Mouse (Mus musculus) midbrain, embryonic 11.5 days (tissue): ENCODE measurements around the gene Zfp683. TPM values are rescaled to one million over a fixed set of nuclear protein-coding genes. Genes with fewer than 3 reads are reported as not detected.

Source experiments
- ATAC-seq: fragments of 200-750 bp; cut with Nextera tagmentation; 2 replicates; pipeline ENCODE4 v1.8.0; 2017; ENCODE audit warnings: moderate TSS enrichment, moderate library complexity; ENCODE audit not compliant: low FRiP score
- DNase-seq: peaks from one replicate; pipeline ENCODE4 v3.0.0; 2015; ENCODE audit warnings: low spot score; ENCODE audit errors: missing footprints
- H3K27ac ChIP-seq: fragments of 300-500 bp; sonication (generic); 2 replicates; pipeline ENCODE4 v1.5.1; 2014; ENCODE audit warnings: low read depth, low read length
- H3K27me3 ChIP-seq: fragments of 300-500 bp; sonication (generic); 2 replicates; pipeline ENCODE4 v1.6.1; 2014; ENCODE audit warnings: mild to moderate bottlenecking, low read length, moderate library complexity, mixed read lengths; ENCODE audit not compliant: control insufficient read depth, insufficient read depth
- H3K36me3 ChIP-seq: fragments of 300-500 bp; sonication (generic); 2 replicates; pipeline ENCODE4 v1.6.1; 2014; ENCODE audit warnings: mild to moderate bottlenecking, low read length, moderate library complexity, mixed read lengths; ENCODE audit not compliant: control insufficient read depth, insufficient read depth
- H3K4me1 ChIP-seq: fragments of 300-500 bp; sonication (generic); 2 replicates; pipeline ENCODE4 v1.6.1; 2014; ENCODE audit warnings: low read length; ENCODE audit not compliant: control insufficient read depth, insufficient read depth
- H3K4me2 ChIP-seq: fragments of 300-500 bp; sonication (generic); 2 replicates; pipeline ENCODE4 v1.6.1; 2014; ENCODE audit warnings: mild to moderate bottlenecking, moderate library complexity
- H3K4me3 ChIP-seq: fragments of 300-500 bp; sonication (generic); 2 replicates; pipeline ENCODE4 v1.5.1; 2014; ENCODE audit warnings: low read depth, low read length
- H3K9ac ChIP-seq: fragments of 300-500 bp; sonication (generic); 2 replicates; pipeline ENCODE4 v1.6.1; 2014; ENCODE audit warnings: low read length
- H3K9me3 ChIP-seq: fragments of 300-500 bp; sonication (generic); 2 replicates; pipeline ENCODE4 v1.6.1; 2016; ENCODE audit warnings: low read length; ENCODE audit not compliant: control insufficient read depth
- WGBS: fragments of 180-500 bp; shearing (Covaris S2); extraction: QIAGEN DNeasy Blood & Tissue Kit; methylation state at CpG from one replicate; pipeline ENCODE4 v1.1.7; 2014; 5-methylcytosine and 5-hydroxymethylcytosine counted together
- polyA plus RNA-seq: library from polyadenylated mRNA; unstranded; fragments of >200 nt; fragmentation: Nextera tagmentation; extraction: Ambion mirVana; gene quantifications from 2 replicates; pipeline ENCODE4 v1.2.1, GENCODE M21; 2014

Gene Zfp683
- polyA plus RNA-seq, 1 experiment from 2014 or later, result not detected

DNA sequence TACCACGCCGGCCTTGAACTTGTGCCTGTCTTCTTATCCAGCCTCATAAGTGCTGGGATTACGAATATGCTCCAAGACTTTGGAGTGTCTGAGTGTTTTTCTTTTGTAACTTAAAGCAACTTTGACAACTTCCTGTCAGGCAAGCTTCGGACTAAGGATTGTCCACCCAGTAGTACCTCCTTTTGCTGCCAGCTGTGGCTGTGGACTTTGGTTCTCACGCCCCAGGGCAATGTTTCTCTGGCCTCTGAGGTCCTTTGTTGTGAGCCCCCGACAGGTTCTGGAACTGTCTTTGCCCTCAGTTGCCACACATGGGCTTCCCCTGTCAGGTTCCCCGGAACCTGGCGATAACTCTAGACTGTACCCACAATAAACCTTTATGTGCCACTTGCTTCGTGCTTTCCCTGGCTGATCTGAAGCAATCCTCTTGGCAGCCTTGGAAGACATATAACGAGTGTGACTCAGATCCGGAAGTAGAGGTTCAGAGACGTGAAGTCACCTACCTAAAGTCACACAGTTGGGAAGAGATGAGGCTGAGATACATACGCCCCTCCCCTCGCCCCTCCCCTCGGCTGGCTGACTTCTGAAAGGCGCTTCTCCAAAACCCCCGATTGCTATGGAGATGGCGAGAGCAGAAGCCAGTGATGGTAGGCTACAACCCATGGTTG is 7.7 kb downstream of the Zfp683 start:
- 63% methylated on average over 18 of the region's 18 CpGs for WGBS
- DNase-seq (peak; percentile 56), ATAC-seq (no peak)
- H3K4me2 ChIP-seq, result no peak overlapping the region
- no peak overlapping the region for H3K4me3 ChIP-seq
- H3K4me1 ChIP-seq, result peaks cover 3% of the 10 kb centered on the region; the same call in 1 of the 2 replicates
- no peaks in the 10 kb centered on the region for H3K9me3 ChIP-seq
- no peak overlapping the region for H3K27ac ChIP-seq
- H3K36me3 ChIP-seq, result no peaks in the 10 kb centered on the region
- no peak overlapping the region for H3K9ac ChIP-seq
- peaks cover 7% of the 10 kb centered on the region for H3K27me3 ChIP-seq

DNA sequence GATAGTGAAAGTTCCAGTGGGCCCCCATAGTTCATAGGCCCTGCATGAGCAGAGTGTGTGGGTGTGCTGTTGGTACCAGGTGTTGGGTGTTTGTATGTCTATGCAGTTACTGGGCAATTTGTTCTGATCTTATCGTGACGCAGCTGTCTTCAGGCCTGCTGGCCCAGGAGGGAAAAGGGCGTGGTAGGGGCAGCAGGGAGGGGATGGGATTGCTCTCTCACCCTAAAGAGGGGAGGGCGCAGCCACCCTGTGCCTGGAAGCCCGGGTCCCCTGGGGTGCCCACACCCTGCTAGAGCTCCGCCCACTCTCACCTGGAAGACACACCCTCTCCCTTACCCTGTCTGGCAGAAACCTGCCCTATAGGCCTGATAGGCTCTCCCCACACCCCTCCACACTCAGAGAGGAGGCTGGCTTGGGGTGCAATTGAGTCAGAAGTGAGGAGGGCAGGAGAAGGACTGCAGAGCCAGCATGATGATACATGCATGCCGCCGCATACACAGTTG is 8.4 kb downstream of the Zfp683 start:
- WGBS, result 62% methylated on average over 8 of the region's 8 CpGs
- Histone ChIP-seq H3K9me3 (no peaks in the 10 kb centered on the region), H3K4me2 (no peak overlapping the region), H3K27me3 (peaks cover 7% of the 10 kb centered on the region), H3K9ac (no peak overlapping the region), H3K27ac (no peak overlapping the region), H3K36me3 (no peaks in the 10 kb centered on the region), H3K4me1 (peaks cover 3% of the 10 kb centered on the region; the same call in 1 of the 2 replicates), H3K4me3 (no peak overlapping the region)
- DNase-seq, result peak; percentile 8
- no peak for ATAC-seq

DNA sequence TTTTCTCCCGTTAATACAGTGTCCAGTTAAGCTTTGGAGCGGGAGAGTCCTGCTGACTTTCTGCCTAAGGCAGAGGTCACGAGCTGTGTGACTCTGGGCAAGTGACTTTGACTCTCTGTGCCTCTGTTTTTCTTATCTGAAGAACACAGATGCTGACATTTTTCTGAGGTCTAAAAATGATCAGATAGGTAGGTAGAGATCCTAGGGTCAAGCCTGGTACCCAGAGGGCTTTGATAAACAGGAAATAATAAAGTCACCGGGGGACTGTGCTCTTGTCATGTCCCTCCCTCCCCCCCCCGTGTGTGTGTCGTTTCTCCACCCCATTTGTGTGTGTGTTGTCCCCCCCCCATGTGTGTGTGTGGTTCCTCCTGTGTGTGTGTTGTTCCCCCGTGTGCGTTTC is 8.9 kb downstream of the Zfp683 start:
- no peak for ATAC-seq
- 78% methylated on average over 8 of the region's 8 CpGs for whole genome bisulfite sequencing
- peaks cover 7% of the 10 kb centered on the region for H3K27me3 ChIP-seq

DNA sequence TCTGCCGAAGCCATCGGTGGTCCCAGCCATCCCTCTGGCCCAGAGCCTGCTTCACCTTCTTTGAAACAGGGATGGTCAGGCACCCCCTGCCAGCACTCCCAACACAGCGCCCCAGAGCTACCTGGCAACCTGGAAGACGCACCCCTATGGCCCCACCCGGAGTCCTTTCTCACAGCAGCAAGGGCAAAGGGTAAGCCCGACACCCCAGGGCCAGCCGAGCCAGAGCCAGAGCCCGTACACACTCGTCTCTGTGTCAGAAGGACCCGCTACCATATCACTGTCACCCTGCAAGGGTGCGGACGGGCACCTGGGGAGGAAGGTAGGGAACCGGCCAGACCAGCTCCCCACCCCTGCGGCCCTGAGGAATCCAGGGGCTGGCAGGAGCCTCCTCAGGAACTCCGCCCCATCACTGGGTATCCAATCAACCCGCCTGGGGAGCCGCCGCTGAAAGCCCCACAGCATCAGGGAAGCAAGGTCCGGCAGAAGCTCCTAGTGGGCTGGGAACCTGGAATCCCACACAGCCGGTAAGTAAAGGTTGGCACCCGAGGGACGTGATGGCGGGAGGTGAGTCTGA is 11.9 kb downstream of the Zfp683 start:
- Histone ChIP-seq H3K4me2 (no peak overlapping the region), H3K27me3 (peaks cover 6% of the 10 kb centered on the region), H3K4me1 (peaks cover 3% of the 10 kb centered on the region; the same call in 1 of the 2 replicates), H3K36me3 (no peaks in the 10 kb centered on the region), H3K9me3 (no peaks in the 10 kb centered on the region), H3K4me3 (no peak overlapping the region), H3K9ac (no peak overlapping the region), H3K27ac (no peak overlapping the region)
- ATAC-seq (no peak), DNase-seq (peak; percentile 66)
- WGBS, result 21% methylated on average over 23 of the region's 23 CpGs

More for the DNA sequence above, 8.9 kb downstream of the Zfp683 start:
- Histone ChIP-seq H3K9me3 (no peaks in the 10 kb centered on the region), H3K4me1 (peaks cover 3% of the 10 kb centered on the region; the same call in 1 of the 2 replicates), H3K4me2 (no peak overlapping the region), H3K4me3 (no peak overlapping the region), H3K36me3 (no peaks in the 10 kb centered on the region), H3K27ac (no peak overlapping the region), H3K9ac (no peak overlapping the region)
- DNase-seq, result no peak

DNA sequence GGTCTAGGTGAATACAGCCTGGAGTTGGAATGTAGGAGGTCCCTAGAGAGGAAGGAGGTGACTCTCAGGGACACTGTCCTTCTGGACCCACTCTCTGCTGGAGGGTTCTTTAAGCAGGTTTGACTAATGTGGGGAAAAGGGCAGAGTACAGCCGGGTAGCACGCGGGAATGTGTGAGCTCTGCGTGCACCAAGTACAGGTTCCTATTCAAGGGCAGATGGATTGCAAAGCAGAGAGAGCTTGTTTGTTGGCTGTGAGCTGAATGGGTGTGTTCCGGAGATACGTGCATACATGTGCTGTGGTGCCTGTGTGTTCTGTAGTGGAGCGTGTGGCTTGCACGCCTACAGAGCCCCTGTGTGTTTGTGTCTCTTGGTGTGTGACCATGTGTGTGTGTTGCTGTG is 13.7 kb downstream of the Zfp683 start:
- ATAC-seq, result no peak
- peaks cover 6% of the 10 kb centered on the region for H3K27me3 ChIP-seq

DNA sequence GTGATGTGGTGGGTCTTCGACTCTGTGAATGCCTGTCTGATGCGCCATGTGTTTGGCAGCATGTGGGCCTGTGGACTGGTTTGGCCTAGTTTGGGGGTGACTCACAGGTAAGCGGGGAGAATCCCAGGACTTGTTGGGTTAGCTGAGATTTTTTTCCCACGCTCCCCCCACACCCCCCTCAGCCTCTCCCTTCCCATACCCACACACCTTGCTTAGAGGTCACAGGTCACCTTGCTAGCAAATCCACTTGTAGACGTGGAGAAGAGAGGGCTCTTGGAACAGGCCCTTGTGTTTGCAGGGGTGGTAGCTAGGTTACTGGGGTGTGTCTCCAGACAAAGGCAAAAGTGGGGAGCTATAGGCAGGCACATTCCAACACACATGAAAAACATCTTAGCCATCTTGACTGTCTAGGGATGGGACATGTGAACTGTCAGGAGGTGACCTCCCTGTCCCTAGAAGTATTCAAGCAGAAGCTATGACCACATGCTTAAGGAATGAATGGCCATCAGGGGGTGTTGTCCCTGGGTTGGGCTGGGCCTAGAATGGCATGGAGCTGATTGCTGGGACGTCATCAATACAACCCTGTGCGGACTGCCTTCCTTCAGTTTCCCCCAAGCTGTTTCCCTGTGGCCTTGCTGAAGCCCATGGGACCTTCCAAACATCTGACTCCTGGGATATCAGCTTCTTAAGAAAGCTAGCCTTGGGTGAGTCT is 14.4 kb downstream of the Zfp683 start:
- Histone ChIP-seq H3K9me3 (no peaks in the 10 kb centered on the region), H3K27ac (no peak overlapping the region), H3K4me3 (no peak overlapping the region), H3K9ac (no peak overlapping the region), H3K27me3 (peaks cover 6% of the 10 kb centered on the region), H3K4me1 (peaks cover 3% of the 10 kb centered on the region; the same call in 1 of the 2 replicates), H3K4me2 (no peak overlapping the region), H3K36me3 (no peaks in the 10 kb centered on the region)
- no peak for ATAC-seq
- 84% methylated on average over 7 of the region's 7 CpGs for WGBS
- no peak for DNase-seq

More for the DNA sequence above, 13.7 kb downstream of the Zfp683 start:
- DNase-seq, result no peak
- Histone ChIP-seq H3K27ac (no peak overlapping the region), H3K4me3 (no peak overlapping the region), H3K4me1 (peaks cover 3% of the 10 kb centered on the region; the same call in 1 of the 2 replicates), H3K9me3 (no peaks in the 10 kb centered on the region), H3K9ac (no peak overlapping the region), H3K4me2 (no peak overlapping the region), H3K36me3 (no peaks in the 10 kb centered on the region)
- WGBS, result 93% methylated on average over 8 of the region's 8 CpGs

DNA sequence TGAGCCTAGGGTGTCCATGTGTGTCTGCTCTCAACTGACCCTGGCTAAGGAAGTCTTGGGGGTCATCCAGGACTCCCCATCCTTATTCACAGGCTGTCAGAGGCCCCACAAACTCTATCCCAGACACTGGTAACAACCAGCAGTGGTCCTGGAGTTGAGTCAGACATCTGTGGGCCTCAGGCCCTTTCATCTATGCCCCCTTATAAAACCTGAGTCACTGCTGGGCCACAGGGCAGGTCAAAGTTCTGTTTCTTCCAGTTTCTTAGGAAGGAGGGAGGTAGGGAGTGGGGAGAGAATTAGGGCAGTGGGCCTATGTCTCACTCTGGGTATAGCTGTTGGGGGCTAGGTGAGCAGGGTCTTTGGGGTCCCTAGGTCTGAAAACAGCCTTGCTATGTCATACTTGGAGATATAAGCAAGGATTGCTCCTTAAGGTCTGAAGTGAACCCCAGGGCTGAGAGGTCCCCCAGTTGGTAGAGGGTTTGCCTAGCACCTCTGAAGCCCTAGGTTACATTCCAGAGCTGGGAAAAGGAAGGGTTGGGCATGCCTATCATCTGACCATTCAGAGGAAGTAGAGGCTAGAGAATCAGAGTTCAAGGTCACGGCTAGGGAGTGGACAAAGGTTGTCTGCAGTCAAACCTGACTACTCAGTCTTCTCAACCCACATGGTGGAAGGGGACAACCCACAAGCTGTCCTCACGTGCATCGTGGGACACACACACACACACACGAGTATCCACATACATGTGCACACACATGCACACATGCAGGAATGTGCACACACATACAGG is 15.3 kb downstream of the Zfp683 start:
- H3K27ac ChIP-seq, result no peak overlapping the region
- no peak overlapping the region for H3K4me2 ChIP-seq
- DNase-seq, result no peak
- H3K27me3 ChIP-seq, result peaks cover 6% of the 10 kb centered on the region
- no peaks in the 10 kb centered on the region for H3K9me3 ChIP-seq
- peaks cover 3% of the 10 kb centered on the region; the same call in 1 of the 2 replicates for H3K4me1 ChIP-seq
- H3K4me3 ChIP-seq, result no peak overlapping the region
- ATAC-seq, result no peak
- WGBS, result 93% methylated on average over 4 of the region's 4 CpGs
- no peaks in the 10 kb centered on the region for H3K36me3 ChIP-seq
- H3K9ac ChIP-seq, result no peak overlapping the region

DNA sequence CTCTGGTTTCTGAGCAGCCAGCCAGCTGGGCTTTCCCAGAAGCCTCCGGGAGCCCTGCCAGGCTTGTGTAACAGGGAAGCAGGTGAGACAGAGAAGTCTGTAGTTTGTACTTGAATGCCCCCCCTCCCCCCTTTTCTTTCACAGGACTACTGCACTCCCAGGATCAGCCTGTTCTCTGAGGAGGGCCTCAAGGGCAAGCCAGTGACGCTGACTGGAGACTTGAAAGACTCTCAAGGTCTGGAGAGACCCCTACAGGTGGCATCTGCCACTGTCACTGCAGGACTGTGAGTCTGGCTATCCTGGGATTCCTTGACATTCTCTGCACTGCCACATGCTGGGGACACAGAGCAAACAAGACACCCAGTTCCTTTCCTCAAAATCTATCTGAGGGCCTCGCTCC is 25.1 kb downstream of the Zfp683 start:
- Histone ChIP-seq H3K4me3 (no peak overlapping the region), H3K36me3 (no peaks in the 10 kb centered on the region), H3K9me3 (no peaks in the 10 kb centered on the region), H3K27ac (no peak overlapping the region), H3K4me2 (no peak overlapping the region), H3K9ac (no peak overlapping the region), H3K4me1 (peaks cover 6% of the 10 kb centered on the region), H3K27me3 (peaks cover 9% of the 10 kb centered on the region; the same call in 1 of the 2 replicates)
- peak; percentile 90 for DNase-seq
- WGBS, result 11% methylated on average over 3 of the region's 3 CpGs
- peak; percentile 43; the same call in 1 of the 2 replicates for ATAC-seq
